Mouse (Mus musculus): ENCODE measurements around the gene Rnf149. TPM values are rescaled to one million over a fixed set of nuclear protein-coding genes. Genes with fewer than 3 reads are reported as not detected.

Rnf149 gene
- polyA plus RNA-seq (2011; ENCODE audit: insufficient read length, low read depth, missing spikeins): 52.6 and 96.4 TPM in 2 replicates

GRCm38 (mm10) chr1:39577253-39577705 is at the start of gene Rnf149:
Gene Rnf149 (minus strand): TSS chr1:39577405.
- Histone ChIP-seq H3K4me1 (ENCODE audit: control insufficient read depth, insufficient read depth, low read length) (peaks cover 3% of the 10 kb centered on the region), H3K4me3 (ENCODE audit: insufficient read depth, low read length) (peak within 1 kb of the TSS; percentile 89), H3K27ac (ENCODE audit: insufficient read depth, low read length) (peak within 1 kb of the TSS; percentile 74)
- TF ChIP-seq CTCF (IDR thresholded peaks at IDR 0.05; ENCODE audit: borderline replicate concordance, insufficient read depth, low read length) (no peak), POLR2A (IDR thresholded peaks at IDR 0.05; ENCODE audit: low read depth, low read length) (peak; percentile 86)

- Histone ChIP-seq H3K4me3 (ENCODE audit: insufficient read depth, low read length) (no peak overlapping the region), H3K27ac (ENCODE audit: insufficient read depth, low read length) (no peak overlapping the region), H3K4me1 (ENCODE audit: control insufficient read depth, insufficient read depth, low read length) (no peaks in the 10 kb centered on the region)
- TF ChIP-seq POLR2A (IDR thresholded peaks at IDR 0.05; ENCODE audit: low read depth, low read length): no peak
- no peak for TF ChIP-seq CTCF (IDR thresholded peaks at IDR 0.05; ENCODE audit: borderline replicate concordance, insufficient read depth, low read length)
Measured at GRCm38 (mm10) chr1:39625491-39625890, 48.3 kb upstream of the Rnf149 start.

GRCm38 (mm10) chr1:39623729-39624128 is 46.5 kb upstream of the Rnf149 start:
- H3K4me1 ChIP-seq (ENCODE audit: control insufficient read depth, insufficient read depth, low read length): no peaks in the 10 kb centered on the region
- no peak overlapping the region for H3K27ac ChIP-seq (ENCODE audit: insufficient read depth, low read length)
- TF ChIP-seq CTCF (IDR thresholded peaks at IDR 0.05; ENCODE audit: borderline replicate concordance, insufficient read depth, low read length): no peak
- no peak overlapping the region for H3K4me3 ChIP-seq (ENCODE audit: insufficient read depth, low read length)

- Histone ChIP-seq H3K4me3 (ENCODE audit: insufficient read depth, low read length) (no peak overlapping the region), H3K27ac (ENCODE audit: insufficient read depth, low read length) (no peak overlapping the region), H3K4me1 (ENCODE audit: control insufficient read depth, insufficient read depth, low read length) (no peaks in the 10 kb centered on the region)
- TF ChIP-seq POLR2A (IDR thresholded peaks at IDR 0.05; ENCODE audit: low read depth, low read length) (no peak), CTCF (IDR thresholded peaks at IDR 0.05; ENCODE audit: borderline replicate concordance, insufficient read depth, low read length) (no peak)
Measured at GRCm38 (mm10) chr1:39623106-39623505, 45.9 kb upstream of the Rnf149 start.

GRCm38 (mm10) chr1:39618524-39618923 is 41.3 kb upstream of the Rnf149 start:
- Histone ChIP-seq H3K4me3 (ENCODE audit: insufficient read depth, low read length) (no peak overlapping the region), H3K4me1 (ENCODE audit: control insufficient read depth, insufficient read depth, low read length) (no peaks in the 10 kb centered on the region), H3K27ac (ENCODE audit: insufficient read depth, low read length) (no peak overlapping the region)
- TF ChIP-seq POLR2A (IDR thresholded peaks at IDR 0.05; ENCODE audit: low read depth, low read length) (no peak), CTCF (IDR thresholded peaks at IDR 0.05; ENCODE audit: borderline replicate concordance, insufficient read depth, low read length) (no peak)

- Histone ChIP-seq H3K4me3 (ENCODE audit: insufficient read depth, low read length) (no peak overlapping the region), H3K27ac (ENCODE audit: insufficient read depth, low read length) (no peak overlapping the region), H3K4me1 (ENCODE audit: control insufficient read depth, insufficient read depth, low read length) (no peaks in the 10 kb centered on the region)
- no peak for TF ChIP-seq POLR2A (IDR thresholded peaks at IDR 0.05; ENCODE audit: low read depth, low read length)
- no peak for TF ChIP-seq CTCF (IDR thresholded peaks at IDR 0.05; ENCODE audit: borderline replicate concordance, insufficient read depth, low read length)
Measured at GRCm38 (mm10) chr1:39615526-39615925, 38.3 kb upstream of the Rnf149 start.

GRCm38 (mm10) chr1:39614462-39615279 is 37.5 kb upstream of the Rnf149 start:
- TF ChIP-seq CTCF (IDR thresholded peaks at IDR 0.05; ENCODE audit: borderline replicate concordance, insufficient read depth, low read length): no peak
- no peak for TF ChIP-seq POLR2A (IDR thresholded peaks at IDR 0.05; ENCODE audit: low read depth, low read length)

GRCm38 (mm10) chr1:39613061-39613460 is 35.9 kb upstream of the Rnf149 start:
- TF ChIP-seq POLR2A (IDR thresholded peaks at IDR 0.05; ENCODE audit: low read depth, low read length) (no peak), CTCF (IDR thresholded peaks at IDR 0.05; ENCODE audit: borderline replicate concordance, insufficient read depth, low read length) (no peak)
- Histone ChIP-seq H3K4me1 (ENCODE audit: control insufficient read depth, insufficient read depth, low read length) (no peaks in the 10 kb centered on the region), H3K4me3 (ENCODE audit: insufficient read depth, low read length) (no peak overlapping the region), H3K27ac (ENCODE audit: insufficient read depth, low read length) (no peak overlapping the region)

More at GRCm38 (mm10) chr1:39614462-39615279, 37.5 kb upstream of the Rnf149 start:
- H3K4me1 ChIP-seq (ENCODE audit: control insufficient read depth, insufficient read depth, low read length): no peaks in the 10 kb centered on the region
- no peak overlapping the region for H3K4me3 ChIP-seq (ENCODE audit: insufficient read depth, low read length)
- H3K27ac ChIP-seq (ENCODE audit: insufficient read depth, low read length): no peak overlapping the region

- Histone ChIP-seq H3K4me1 (ENCODE audit: control insufficient read depth, insufficient read depth, low read length) (no peaks in the 10 kb centered on the region), H3K4me3 (ENCODE audit: insufficient read depth, low read length) (no peak overlapping the region), H3K27ac (ENCODE audit: insufficient read depth, low read length) (no peak overlapping the region)
- TF ChIP-seq CTCF (IDR thresholded peaks at IDR 0.05; ENCODE audit: borderline replicate concordance, insufficient read depth, low read length): no peak
- no peak for TF ChIP-seq POLR2A (IDR thresholded peaks at IDR 0.05; ENCODE audit: low read depth, low read length)
Measured at GRCm38 (mm10) chr1:39612491-39612890, 35.3 kb upstream of the Rnf149 start.

GRCm38 (mm10) chr1:39608534-39608933 is 31.3 kb upstream of the Rnf149 start:
- H3K4me1 ChIP-seq (ENCODE audit: control insufficient read depth, insufficient read depth, low read length): no peaks in the 10 kb centered on the region
- no peak overlapping the region for H3K4me3 ChIP-seq (ENCODE audit: insufficient read depth, low read length)
- no peak overlapping the region for H3K27ac ChIP-seq (ENCODE audit: insufficient read depth, low read length)
- TF ChIP-seq CTCF (IDR thresholded peaks at IDR 0.05; ENCODE audit: borderline replicate concordance, insufficient read depth, low read length): no peak
- TF ChIP-seq POLR2A (IDR thresholded peaks at IDR 0.05; ENCODE audit: low read depth, low read length): no peak

Data from embryonic fibroblast, embryonic 13.5 days (primary cell).